Comparison of ENCODE assay signal across 7 mouse cellular contexts in genomic region chr10:75763682-75764518, GRCm38 (mm10). TPM values are rescaled to one million over a fixed set of nuclear protein-coding genes. Genes with fewer than 3 reads are reported as not detected.
DNase-seq lines count a peak whose midpoint lies in the region; ATAC-seq lines count a peak whose summit lies in the region.

Gene Cabin1, minus strand, starts transcription at chr10:75764341.

- H3K36me3 ChIP-seq in intestine, embryonic 15.5 days, result no peaks in the 10 kb centered on the region
- peaks cover 34% of the 10 kb centered on the region for H3K36me3 ChIP-seq in midbrain, embryonic 10.5 days

- peak; percentile 97 for DNase-seq in adrenal gland, adult 2 months
- DNase-seq in embryo, embryonic 11.5 days (ENCODE audit: low read depth, low spot score), result peak; percentile 95
- peak; percentile 91 to 95 for DNase-seq in gastrocnemius, postnatal 36 days
- peak; percentile 98 to 99 for DNase-seq in left cerebral cortex, postnatal 25 days (ENCODE audit: low spot score in 2 of 2)
- peak; percentile 99 for DNase-seq in midbrain, embryonic 10.5 days (ENCODE audit: low spot score)
- DNase-seq in right cerebral cortex, postnatal 4 days, result peak; percentile 96

- H3K9ac ChIP-seq in intestine, embryonic 15.5 days, result peak within 1 kb of the TSS; percentile 66

- H3K9me3 ChIP-seq in intestine, embryonic 15.5 days, result no peaks in the 10 kb centered on the region
- peaks cover 4% of the 10 kb centered on the region; the same call in 1 of the 2 replicates for H3K9me3 ChIP-seq in midbrain, embryonic 10.5 days (replicated peaks)

- H3K4me1 ChIP-seq in intestine, embryonic 15.5 days (replicated peaks), result peaks cover 7% of the 10 kb centered on the region
- peaks cover 21% of the 10 kb centered on the region for H3K4me1 ChIP-seq in midbrain, embryonic 10.5 days

- peak within 1 kb of the TSS; percentile 29 for H3K27ac ChIP-seq in intestine, embryonic 15.5 days
- H3K27ac ChIP-seq in midbrain, embryonic 10.5 days (replicated peaks), result peak within 1 kb of the TSS; percentile 89

- H3K4me3 ChIP-seq in intestine, embryonic 15.5 days (replicated peaks), result peak within 1 kb of the TSS; percentile 74
- H3K4me3 ChIP-seq in midbrain, embryonic 10.5 days, result peak within 1 kb of the TSS; percentile 95

- no peaks in the 10 kb centered on the region for H3K27me3 ChIP-seq in intestine, embryonic 15.5 days (replicated peaks)
- H3K27me3 ChIP-seq in midbrain, embryonic 10.5 days (ENCODE audit: low read depth, poor library complexity, severe bottlenecking), result no peaks in the 10 kb centered on the region

- peak; percentile 99 for ATAC-seq in intestine, embryonic 15.5 days

- intact Hi-C loops in gastrocnemius, postnatal 36 days (cut with DNase I), result no loop called here
- intact Hi-C loops in left cerebral cortex, postnatal 25 days (cut with DNase I), result loop anchor here (2.0 to 5.0 kb wide), 2 partner anchors 73 to 88 kb away; partner anchors contain the start of gene Gstt2

- under 1% methylated on average over 61 of the region's 61 CpGs for WGBS in intestine, embryonic 15.5 days
- WGBS in midbrain, embryonic 10.5 days, result under 1% methylated on average over 61 of the region's 61 CpGs

- peak within 1 kb of the TSS; percentile 64 for H3K4me2 ChIP-seq in intestine, embryonic 15.5 days (replicated peaks)

RNA-seq across cellular contexts. Expression of gene Cabin1, which starts in this region (rescaled TPM):
- 10 to 100 TPM; 24.2 to 31.9 TPM for total RNA-seq in adrenal gland, adult 2 months (2021)
- 38.4 and 42.6 TPM in 2 replicates for polyA plus RNA-seq in adrenal gland, adult 2 months (2012; rRNA removed)
- total RNA-seq in gastrocnemius, postnatal 36 days (2021), result 1 to 10 TPM; 7.3 to 8.7 TPM
- polyA plus RNA-seq in intestine, embryonic 15.5 days (2015; fragmentation: Nextera tagmentation; extraction: Ambion mirVana), result 29.0 and 32.6 TPM in 2 replicates
- total RNA-seq in left cerebral cortex, postnatal 25 days (2021), result 10 to 100 TPM; 69.4 to 69.7 TPM
- 32.6 and 37.8 TPM in 2 replicates for polyA plus RNA-seq in midbrain, embryonic 10.5 days (2016; fragmentation: Nextera tagmentation; extraction: Ambion mirVana)

Comparison
In these comparisons a context has a peak if more than half of its experiments do, and no peak if none do; other contexts are left out.
1. Peak in every context shown above with its lines: DNase-seq, ATAC-seq, H3K4me3 ChIP-seq and H3K27ac ChIP-seq.